Mouse (Mus musculus) CD4-positive helper T cell, adult 2 months (primary cell): ENCODE measurements around the gene Eps8l2.
A peak's percentile ranks its signal among the peaks of the same experiment; 100 is the strongest.

Experiments used
- DNase-seq: peaks from one replicate; pipeline ENCODE4 v3.0.0-alpha.2; 2012; ENCODE audit warnings: low read depth, missing footprints, low spot score

The Eps8l2 gene

GRCm38 (mm10) chr7:141364349-141365048 lies 25.8 kb downstream of the Eps8l2 start:
- no peak for DNase-seq

GRCm38 (mm10) chr7:141365049-141365445 lies 26.4 kb downstream of the Eps8l2 start:
- no peak for DNase-seq

GRCm38 (mm10) chr7:141367358-141367757 lies 28.7 kb downstream of the Eps8l2 start:
- no peak for DNase-seq

GRCm38 (mm10) chr7:141369918-141370317 lies 31.2 kb downstream of the Eps8l2 start:
- no peak for DNase-seq

GRCm38 (mm10) chr7:141371942-141372595 lies 33.4 kb downstream of the Eps8l2 start:
- no peak for DNase-seq

- DNase-seq = no peak
These were observed 34.9 kb downstream of the Eps8l2 start for GRCm38 (mm10) chr7:141373611-141374010.

- no peak for DNase-seq
These were observed 35.7 kb downstream of the Eps8l2 start for GRCm38 (mm10) chr7:141374399-141374798.

- no peak for DNase-seq
These were observed 40.9 kb downstream of the Eps8l2 start for GRCm38 (mm10) chr7:141379584-141379983.

- no peak for DNase-seq
These were observed 42.6 kb downstream of the Eps8l2 start for GRCm38 (mm10) chr7:141381068-141381835.

GRCm38 (mm10) chr7:141387807-141388486 lies 49.3 kb downstream of the Eps8l2 start:
- no peak for DNase-seq

- no peak for DNase-seq
These were observed 49.9 kb downstream of the Eps8l2 start for GRCm38 (mm10) chr7:141388487-141389109.

GRCm38 (mm10) chr7:141390326-141391259 lies 51.9 kb downstream of the Eps8l2 start:
- no peak for DNase-seq

- peak; percentile 94 for DNase-seq
These were observed 53.2 kb downstream of the Eps8l2 start, which contains the start of gene Taldo1 for GRCm38 (mm10) chr7:141391625-141392551. Taldo1 (plus strand) TSS chr7:141392199.

- DNase-seq = peak; percentile 14
These were observed 54.0 kb downstream of the Eps8l2 start for GRCm38 (mm10) chr7:141392552-141393222.

- no peak for DNase-seq
These were observed 55.5 kb downstream of the Eps8l2 start for GRCm38 (mm10) chr7:141394158-141394557.

- DNase-seq = peak; percentile 74
These were observed 56.1 kb downstream of the Eps8l2 start for GRCm38 (mm10) chr7:141394771-141395170.

- DNase-seq = no peak
These were observed 56.7 kb downstream of the Eps8l2 start for GRCm38 (mm10) chr7:141395348-141395747.

GRCm38 (mm10) chr7:141403305-141403704 lies 64.6 kb downstream of the Eps8l2 start:
- peak; percentile 58 for DNase-seq

- no peak for DNase-seq
These were observed 66.8 kb downstream of the Eps8l2 start for GRCm38 (mm10) chr7:141405466-141405865.
